Mouse (Mus musculus): ENCODE data around the gene Hcn3.

- TF ChIP-seq CTCF (IDR thresholded peaks at IDR 0.05; ENCODE audit: low read depth) (no peak), EP300 (IDR thresholded peaks at IDR 0.05; ENCODE audit: low read depth) (no peak)
Measured at GRCm38 (mm10) chr3:89152084-89152835, 7.7 kb downstream of the Hcn3 start.

Data from heart, postnatal 0 days (tissue).